ENCODE assay signal across 8 mouse cellular contexts in the genomic region with DNA sequence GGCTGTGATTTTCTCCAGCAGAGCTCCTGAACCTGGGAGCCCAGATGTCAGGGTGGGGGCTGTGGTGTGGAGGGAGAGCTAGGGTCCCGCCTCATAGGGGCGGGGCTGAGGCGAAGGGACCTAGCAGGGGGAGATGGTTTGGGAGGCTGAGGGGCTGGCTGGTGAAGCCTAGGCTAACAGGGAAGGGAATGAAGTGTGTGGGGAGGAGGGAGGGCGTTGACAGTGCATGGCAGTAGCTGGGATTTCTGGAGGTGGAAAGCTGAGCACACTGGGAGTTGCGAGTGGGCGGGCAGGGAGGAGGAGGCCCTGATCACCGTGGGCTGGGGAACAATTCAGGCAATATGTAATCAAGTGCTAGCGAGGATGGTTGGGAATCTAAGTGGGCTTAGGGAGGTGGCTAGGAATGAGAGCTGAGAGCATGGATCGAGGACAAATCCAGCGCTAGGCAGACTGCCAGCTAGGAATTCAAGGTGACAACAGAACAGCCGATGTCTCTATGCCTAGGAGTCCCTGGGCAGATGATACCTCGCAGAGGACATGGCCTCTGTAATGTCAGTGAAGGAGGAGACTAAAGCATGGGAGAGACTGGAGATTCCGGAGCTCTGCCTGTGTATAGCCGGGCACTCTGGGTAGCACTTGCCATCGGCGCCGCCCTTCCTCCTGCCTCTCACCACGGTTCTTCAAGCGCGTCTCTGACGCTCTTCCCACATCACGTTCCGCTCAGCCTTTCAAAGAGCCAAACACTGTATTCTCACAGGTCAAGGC. TPM values are rescaled to one million over a fixed set of nuclear protein-coding genes. Genes with fewer than 3 reads are reported as not detected.
A peak's percentile ranks its signal among the peaks of the same experiment; 100 is the strongest.
DNase-seq lines count a peak whose midpoint lies in the region; ATAC-seq and TF ChIP-seq lines count a peak whose summit lies in the region.

No protein-coding gene starts in this region.

- peak overlapping the region; percentile 25 for H3K4me3 ChIP-seq in forebrain, embryonic 14.5 days (ENCODE audit: low read depth, low read length)
- peak overlapping the region; percentile 42 for H3K4me3 ChIP-seq in lung, embryonic 16.5 days (ENCODE audit: low read length)
- H3K4me3 ChIP-seq in olfactory bulb, adult 2 months (ENCODE audit: insufficient read depth, low read depth, low read length): peak overlapping the region; percentile 20

- no peak; the same call in 1 of the 2 replicates for TF ChIP-seq POLR2A in olfactory bulb, adult 2 months (IDR thresholded peaks at IDR 0.05; ENCODE audit: insufficient read depth, low read depth, low read length)

- TF ChIP-seq CTCF in olfactory bulb, adult 2 months (IDR thresholded peaks at IDR 0.05; ENCODE audit: insufficient read depth, low read depth, low read length): no peak

- DNase-seq in Muller cell, postnatal 12 days (ENCODE audit: inconsistent ontology term): peak; percentile 58
- peak; percentile 63 for DNase-seq in forebrain, embryonic 14.5 days (ENCODE audit: low spot score)
- DNase-seq in heart, postnatal 4 days: peak; percentile 64
- peak; percentile 46 to 59 for DNase-seq in layer of hippocampus, postnatal 10 days (ENCODE audit: low spot score in 2 of 2)
- DNase-seq in urinary bladder, adult 18-20 months (ENCODE audit: low spot score in 2 of 2): no peak

- H3K4me1 ChIP-seq in forebrain, embryonic 14.5 days (ENCODE audit: control insufficient read depth, insufficient read depth, low read length): peaks cover 18% of the 10 kb centered on the region
- H3K4me1 ChIP-seq in lung, embryonic 16.5 days (replicated peaks; ENCODE audit: control insufficient read depth, insufficient read depth, low read length): peaks cover 39% of the 10 kb centered on the region
- H3K4me1 ChIP-seq in olfactory bulb, adult 2 months (ENCODE audit: control insufficient read depth, insufficient read depth, low read length): peaks cover 37% of the 10 kb centered on the region

- H3K27me3 ChIP-seq in forebrain, embryonic 14.5 days (replicated peaks; ENCODE audit: control insufficient read depth, insufficient read depth, low read length): no peaks in the 10 kb centered on the region
- no peaks in the 10 kb centered on the region for H3K27me3 ChIP-seq in lung, embryonic 16.5 days (ENCODE audit: control insufficient read depth, insufficient read depth, low read depth, low read length)

- peak; percentile 76 for ATAC-seq in cerebellum, adult (ENCODE audit: insufficient number of reproducible peaks, low FRiP score, low TSS enrichment)
- peak; percentile 73 for ATAC-seq in forebrain, embryonic 14.5 days
- peak; percentile 70 for ATAC-seq in lung, embryonic 16.5 days (ENCODE audit: low read depth)

- no peaks in the 10 kb centered on the region for H3K36me3 ChIP-seq in forebrain, embryonic 14.5 days (ENCODE audit: control insufficient read depth, insufficient read depth, low read length)
- no peaks in the 10 kb centered on the region for H3K36me3 ChIP-seq in lung, embryonic 16.5 days (ENCODE audit: control insufficient read depth, insufficient read depth, low read length)

- no peaks in the 10 kb centered on the region for H3K9me3 ChIP-seq in forebrain, embryonic 14.5 days (replicated peaks; ENCODE audit: control insufficient read depth, low read length)
- H3K9me3 ChIP-seq in lung, embryonic 16.5 days (ENCODE audit: control insufficient read depth, low read length): no peaks in the 10 kb centered on the region

- peak overlapping the region; percentile 63 for H3K27ac ChIP-seq in forebrain, embryonic 14.5 days (ENCODE audit: low read depth, low read length)
- peak overlapping the region; percentile 34 for H3K27ac ChIP-seq in lung, embryonic 16.5 days (ENCODE audit: low read length)
- H3K27ac ChIP-seq in olfactory bulb, adult 2 months (ENCODE audit: insufficient read depth, low read depth, low read length): peak overlapping the region; percentile 91

- H3K9ac ChIP-seq in forebrain, embryonic 14.5 days (ENCODE audit: low read length): peak overlapping the region; percentile 52
- H3K9ac ChIP-seq in lung, embryonic 16.5 days (ENCODE audit: low read length): peak overlapping the region; percentile 64

- peak overlapping the region; percentile 66 for H3K4me2 ChIP-seq in forebrain, embryonic 14.5 days (ENCODE audit: low read length)
- peak overlapping the region; percentile 75 for H3K4me2 ChIP-seq in lung, embryonic 16.5 days (ENCODE audit: low read depth, low read length)

- under 1% methylated on average over 23 of the region's 23 CpGs for WGBS in forebrain, embryonic 14.5 days
- 1% methylated on average over 23 of the region's 23 CpGs for WGBS in lung, embryonic 16.5 days
- WGBS in olfactory bulb, adult 2 months: 1% methylated on average over 23 of the region's 23 CpGs

RNA-seq across cellular contexts. Expression of gene Calm2, which starts 27.2 kb away (rescaled TPM):
- polyA plus RNA-seq in forebrain, embryonic 14.5 days (2014; fragmentation: Nextera tagmentation; extraction: Ambion mirVana): 2,068 and 2,124 TPM in 2 replicates
- 100 to 1,000 TPM; 289 to 299 TPM for total RNA-seq in heart, postnatal 4 days (2021)
- 1,000 to 10,000 TPM; 2,051 to 2,241 TPM for total RNA-seq in layer of hippocampus, postnatal 10 days (2021)
- 1,010 and 1,035 TPM in 2 replicates for polyA plus RNA-seq in lung, embryonic 16.5 days (2015; fragmentation: Nextera tagmentation; extraction: Ambion mirVana)
- 549 and 1,470 TPM in 2 replicates for polyA plus RNA-seq in olfactory bulb, adult 2 months (2012; ENCODE audit: insufficient read depth, insufficient read length, low replicate concordance, missing spikeins)

RNA-seq across cellular contexts. Expression of gene Stpg4, which starts 46.4 kb away (rescaled TPM):
- polyA plus RNA-seq in forebrain, embryonic 14.5 days (2014; fragmentation: Nextera tagmentation; extraction: Ambion mirVana): not detected in 2 replicates
- total RNA-seq in heart, postnatal 4 days (2021): not detected
- not detected for total RNA-seq in layer of hippocampus, postnatal 10 days (2021)
- polyA plus RNA-seq in lung, embryonic 16.5 days (2015; fragmentation: Nextera tagmentation; extraction: Ambion mirVana): not detected in 2 replicates
- not detected in 2 replicates for polyA plus RNA-seq in olfactory bulb, adult 2 months (2012; ENCODE audit: insufficient read depth, insufficient read length, low replicate concordance, missing spikeins)

Comparison
In these comparisons a context has a peak if more than half of its experiments do, and no peak if none do; other contexts are left out.
1. DNase-seq: peak in Muller cell, postnatal 12 days (single experiment), forebrain, embryonic 14.5 days (single experiment), heart, postnatal 4 days (single experiment) and layer of hippocampus, postnatal 10 days (2 of 2); none in urinary bladder, adult 18-20 months (0 of 2).
2. H3K27ac ChIP-seq: peak in every context shown above with its lines; median percentile 91 in olfactory bulb, adult 2 months; 63 in forebrain, embryonic 14.5 days; 34 in lung, embryonic 16.5 days.
3. Peak in every context shown above with its lines, with median percentiles within 50 percentile points of each other: ATAC-seq and H3K4me3 ChIP-seq.